Mouse (Mus musculus) E14TG2a.4 (cell line): Measurements from ENCODE around the gene C1qtnf1.

ENCODE experiments used
- CTCF ChIP-seq: conservative IDR thresholded peaks from 2 replicates; pipeline ENCODE4 v1.5.1; 2014; ENCODE audit warnings: low read length
- POU5F1 ChIP-seq: IDR thresholded peaks from 2 replicates; pipeline ENCODE4 v1.6.1; 2014; ENCODE audit warnings: low read length, borderline replicate concordance

DNA sequence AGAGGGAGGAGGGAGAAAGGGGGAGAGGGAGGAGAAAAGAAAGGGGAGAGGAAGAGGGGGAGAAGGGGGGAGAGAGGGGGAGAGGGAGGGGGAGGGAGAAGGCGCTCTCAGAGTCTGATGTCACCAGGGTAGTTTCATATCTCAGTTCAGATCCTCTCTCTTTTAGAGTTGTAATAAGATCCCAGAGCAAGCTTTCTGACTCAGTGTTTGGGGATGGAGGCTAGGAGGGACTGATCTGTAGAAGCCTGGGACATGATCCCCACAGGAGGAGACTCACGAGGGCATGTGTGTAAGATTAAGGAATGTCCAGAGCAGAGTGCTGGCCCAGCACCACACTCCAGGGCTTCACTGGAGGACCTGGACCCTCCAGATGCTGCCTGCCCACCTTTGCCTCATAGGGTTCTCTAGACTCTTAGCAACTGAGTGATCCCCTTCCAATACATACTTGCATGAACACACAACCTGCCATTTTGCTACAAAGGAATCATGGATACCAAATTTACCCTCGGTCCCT is 680 bp upstream of the C1qtnf1 start:
- TF ChIP-seq CTCF (no peak), POU5F1 (no peak)
